In the genomic region with DNA sequence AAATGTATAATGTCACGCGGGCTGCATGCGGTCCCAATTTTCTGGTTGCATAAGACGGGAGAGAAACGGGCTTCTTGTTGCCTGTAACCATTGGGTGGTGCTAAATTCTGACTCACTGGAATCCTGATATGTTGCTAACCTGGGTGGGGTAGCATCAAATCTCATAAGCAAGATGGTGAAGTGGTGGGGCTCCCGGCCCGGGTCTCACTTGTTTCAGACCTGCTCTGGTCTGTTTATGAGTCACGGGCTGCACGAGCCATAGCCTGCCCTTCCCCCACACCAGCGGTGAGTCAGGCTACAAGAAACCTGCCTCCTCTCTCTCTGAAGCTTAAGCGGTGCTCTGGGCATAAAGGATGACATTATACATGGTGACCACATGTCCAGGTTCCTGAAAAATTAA, we compare ENCODE assay signal across 20 mouse cellular contexts.
DNase-seq lines count a peak whose midpoint lies in the region; ATAC-seq and TF ChIP-seq lines count a peak whose summit lies in the region.
"Had no signal": no experiment of that assay in that cellular context is flagged by ENCODE, and none has a peak within 500 bp of the region (broad histone marks: within the 10 kb centered on the region; RNA-seq: fewer than 3 reads in every experiment).

No protein-coding gene starts in this region.

- no peak for TF ChIP-seq CTCF in hindbrain, postnatal 0 days (IDR thresholded peaks at IDR 0.05; ENCODE audit: low read depth)

- H3K4me1 ChIP-seq in hindbrain, embryonic 13.5 days (replicated peaks) = peaks cover 51% of the 10 kb centered on the region
- H3K4me1 ChIP-seq in hindbrain, postnatal 0 days (ENCODE audit: insufficient read depth, low read length) = 0 out of 2 replicates have a peak, but pooled peaks cover 13% of the 10 kb centered on the region
- H3K4me1 ChIP-seq: liver, embryonic 13.5 days had no signal

- 0 out of 2 replicates have a peak overlapping the region, but pooled peaks have one; percentile 8 for H3K9ac ChIP-seq in hindbrain, embryonic 13.5 days
- H3K9ac ChIP-seq in hindbrain, postnatal 0 days (replicated peaks; ENCODE audit: low read length) = no peak overlapping the region
- H3K9ac ChIP-seq: heart, embryonic 12.5 days; limb, embryonic 12.5 days; liver, embryonic 13.5 days; lung, embryonic 15.5 days; midbrain, embryonic 13.5 days had no signal

- no peaks in the 10 kb centered on the region for H3K27me3 ChIP-seq in hindbrain, embryonic 13.5 days
- no peaks in the 10 kb centered on the region; the same call in 1 of the 2 replicates for H3K27me3 ChIP-seq in hindbrain, postnatal 0 days (ENCODE audit: insufficient read depth, low read length)
- H3K27me3 ChIP-seq: heart, embryonic 12.5 days; limb, embryonic 12.5 days; liver, embryonic 13.5 days; lung, embryonic 15.5 days had no signal

- no peaks in the 10 kb centered on the region for H3K9me3 ChIP-seq in hindbrain, embryonic 13.5 days
- no peaks in the 10 kb centered on the region for H3K9me3 ChIP-seq in hindbrain, postnatal 0 days (ENCODE audit: low read length)
- H3K9me3 ChIP-seq: heart, embryonic 12.5 days; limb, embryonic 12.5 days; liver, embryonic 13.5 days; lung, embryonic 15.5 days; midbrain, embryonic 13.5 days had no signal

- no peak for DNase-seq in hindbrain, postnatal 0 days (ENCODE audit: low spot score)
- peak; percentile 30 for DNase-seq in right cerebral cortex, adult 18-20 months
- no peak for DNase-seq in right cerebral cortex, postnatal 4 days
- peak; percentile 16 to 65 for DNase-seq in left cerebral cortex, postnatal 25 days (ENCODE audit: low spot score in 2 of 2)
- DNase-seq in right cerebral cortex, postnatal 25 days = peak; percentile 33
- no peak for DNase-seq in retina, postnatal 1 day
- DNase-seq: adrenal gland, adult 2 months; embryo, embryonic 11 days; kidney, adult 9 months; kidney, postnatal 36 days; liver, embryonic 13.5 days; thymus, adult 18-20 months had no signal

- no peaks in the 10 kb centered on the region for H3K36me3 ChIP-seq in hindbrain, embryonic 13.5 days
- H3K36me3 ChIP-seq in hindbrain, postnatal 0 days (ENCODE audit: insufficient read depth, low read length) = no peaks in the 10 kb centered on the region
- H3K36me3 ChIP-seq: G1E; heart, embryonic 12.5 days; limb, embryonic 12.5 days; liver, embryonic 13.5 days; lung, embryonic 15.5 days; midbrain, embryonic 13.5 days had no signal

- ATAC-seq in hindbrain, embryonic 13.5 days (ENCODE audit: low FRiP score) = no peak
- ATAC-seq in hindbrain, postnatal 0 days = no peak
- ATAC-seq: CD4-positive, CD25-positive, alpha-beta regulatory T cell, adult 4 months; midbrain, embryonic 13.5 days had no signal

- no peak overlapping the region for H3K4me3 ChIP-seq in hindbrain, embryonic 13.5 days
- no peak overlapping the region for H3K4me3 ChIP-seq in hindbrain, postnatal 0 days (ENCODE audit: low read length)
- H3K4me3 ChIP-seq: heart, embryonic 12.5 days; limb, embryonic 12.5 days; liver, embryonic 13.5 days; lung, embryonic 15.5 days; midbrain, embryonic 13.5 days; myocyte had no signal

- WGBS in hindbrain, embryonic 13.5 days = 85% methylated on average over 11 of the region's 11 CpGs
- 77% methylated on average over 11 of the region's 11 CpGs for WGBS in hindbrain, postnatal 0 days

- intact Hi-C loops in left cerebral cortex, postnatal 25 days (cut with DNase I) = no loop called here

- peak overlapping the region; percentile 80 for H3K27ac ChIP-seq in hindbrain, embryonic 13.5 days
- no peak overlapping the region for H3K27ac ChIP-seq in hindbrain, postnatal 0 days
- H3K27ac ChIP-seq: limb, embryonic 12.5 days; liver, embryonic 13.5 days; lung, embryonic 15.5 days; midbrain, embryonic 13.5 days had no signal

- H3K4me2 ChIP-seq in hindbrain, embryonic 13.5 days = no peak overlapping the region
- H3K4me2 ChIP-seq in hindbrain, postnatal 0 days (ENCODE audit: low read depth, low read length) = no peak overlapping the region
- H3K4me2 ChIP-seq: heart, embryonic 12.5 days; limb, embryonic 12.5 days; liver, embryonic 13.5 days; lung, embryonic 15.5 days; midbrain, embryonic 13.5 days had no signal

Comparison
In these comparisons a context has a peak if more than half of its experiments do, and no peak if none do; other contexts are left out.
1. DNase-seq: peak in right cerebral cortex, adult 18-20 months (single experiment), left cerebral cortex, postnatal 25 days (2 of 2) and right cerebral cortex, postnatal 25 days (single experiment); none in hindbrain, postnatal 0 days (single experiment), right cerebral cortex, postnatal 4 days (single experiment) and retina, postnatal 1 day (single experiment).